Mouse (Mus musculus) thymus, adult 2 months (tissue): ENCODE data around the gene Exoc6b. TPM values are rescaled to one million over a fixed set of nuclear protein-coding genes. Genes with fewer than 3 reads are reported as not detected.
"Not testable (repeated sequence)": the region's sequence is repeated elsewhere in the genome, so short reads cannot be mapped to it uniquely, and the experiment has no call there.

ENCODE experiments used
- DNase-seq: peaks from one replicate; pipeline ENCODE4 v3.0.0; 2021
- H3K27ac ChIP-seq: fragments of 200-500 bp; 2 replicates; pipeline ENCODE4 v1.5.1; 2012; ENCODE audit warnings: low read length, control low read depth; ENCODE audit not compliant: control insufficient read depth, insufficient read depth
- H3K27me3 ChIP-seq: fragments of 200-500 bp; 2 replicates; pipeline ENCODE4 v1.6.1; 2012; ENCODE audit warnings: mild to moderate bottlenecking, low read length, moderate library complexity, mixed read lengths; ENCODE audit not compliant: control insufficient read depth, insufficient read depth
- H3K36me3 ChIP-seq: fragments of 200-500 bp; 2 replicates; pipeline ENCODE4 v1.6.1; 2012; ENCODE audit warnings: mild to moderate bottlenecking, low read length, moderate library complexity; ENCODE audit not compliant: control insufficient read depth, insufficient read depth
- H3K4me1 ChIP-seq: fragments of 200-500 bp; replicated peaks from 2 replicates; pipeline ENCODE4 v1.6.1; 2012; ENCODE audit warnings: low read length; ENCODE audit not compliant: control insufficient read depth, insufficient read depth
- H3K4me3 ChIP-seq: fragments of 200-500 bp; 2 replicates; pipeline ENCODE4 v1.5.1; 2012; ENCODE audit warnings: mild to moderate bottlenecking, low read length, control low read depth, moderate library complexity; ENCODE audit not compliant: control insufficient read depth, insufficient read depth
- CTCF ChIP-seq: fragments of 200-500 bp; IDR thresholded peaks from 2 replicates; pipeline ENCODE4 v1.5.1; 2012; ENCODE audit warnings: mild to moderate bottlenecking, control low read depth, low read length, moderate library complexity, borderline replicate concordance; ENCODE audit not compliant: control insufficient read depth, poor library complexity, insufficient read depth; ENCODE audit errors: extremely low read depth
- POLR2A ChIP-seq: fragments of 200-500 bp; IDR thresholded peaks from 2 replicates; pipeline ENCODE4 v1.6.1; 2012; ENCODE audit warnings: mild to moderate bottlenecking, low read length, control low read depth, moderate library complexity; ENCODE audit not compliant: control insufficient read depth, poor library complexity, insufficient read depth; ENCODE audit errors: extremely low read depth
- WGBS: fragments of 180-500 bp; shearing (Covaris S2); methylation state at CpG from one replicate; pipeline ENCODE4 v1.1.7; 2018; 5-methylcytosine and 5-hydroxymethylcytosine counted together
- polyA plus RNA-seq: library from polyadenylated mRNA; depleted of rRNA; stranded (reverse); fragments of >200 nt; gene quantifications from 2 replicates; pipeline ENCODE4 v1.2.3, GENCODE M21; 2012; rRNA removed

Gene Exoc6b
- polyA plus RNA-seq, result 6.7 and 8.2 TPM in 2 replicates

DNA sequence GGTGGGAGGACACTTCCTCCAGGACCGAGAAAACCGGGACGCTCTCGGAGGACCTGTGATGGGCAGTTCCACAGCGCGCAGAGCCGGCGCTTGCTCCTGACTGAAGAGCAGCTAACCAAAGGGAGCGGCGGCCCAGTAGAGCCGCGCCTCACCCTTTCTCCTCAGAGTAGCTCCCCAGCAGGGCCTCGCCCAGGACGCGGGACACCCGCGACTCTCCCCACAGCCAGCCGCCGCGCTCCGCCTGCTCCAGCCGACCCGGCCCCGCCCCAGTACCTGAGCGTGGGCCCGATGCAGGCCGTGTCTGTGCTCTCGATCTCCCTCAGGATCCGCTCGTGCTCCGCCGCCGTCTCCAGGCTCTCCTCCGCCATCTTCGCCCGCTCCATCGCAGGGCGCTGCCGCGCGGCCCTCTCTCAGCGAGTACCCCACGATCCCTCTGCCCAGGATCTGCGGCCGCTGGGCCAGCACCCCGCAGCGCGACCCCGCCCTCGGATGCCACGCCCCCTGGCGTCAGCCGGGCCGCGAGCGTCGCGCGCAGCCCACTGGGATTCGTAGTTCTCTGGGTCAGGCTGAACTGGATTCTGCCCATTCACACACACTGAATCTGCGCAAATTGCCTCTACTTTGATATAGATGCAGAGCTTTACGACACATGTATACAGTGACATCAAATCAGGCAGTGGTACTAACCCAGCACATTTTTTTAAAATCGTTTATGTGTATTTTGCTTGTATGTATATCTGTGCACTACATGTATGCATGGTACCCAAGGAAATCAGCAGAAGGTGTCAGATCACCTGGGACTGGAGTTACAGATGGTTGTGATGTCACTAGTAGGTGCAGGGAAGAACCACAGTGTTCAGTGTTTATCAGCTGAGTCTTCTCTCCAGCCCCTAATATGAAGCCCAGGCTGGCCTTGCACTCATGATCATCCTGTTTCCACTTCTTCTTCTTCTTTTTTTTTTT lies at the start of gene Exoc6b:
Gene Exoc6b, minus strand, starts transcription at position 491 of the 963 bp plus-strand sequence.
- peak; percentile 88 for DNase-seq
- H3K4me3 ChIP-seq, result peak within 1 kb of the TSS; percentile 98
- H3K27me3 ChIP-seq, result no peaks in the 10 kb centered on the region
- no peaks in the 10 kb centered on the region for H3K36me3 ChIP-seq
- WGBS, result under 1% methylated on average over 60 of the region's 63 CpGs
- peaks cover 6% of the 10 kb centered on the region for H3K4me1 ChIP-seq
- 0 out of 2 replicates have a peak, but pooled peaks have one; percentile 45 for TF ChIP-seq CTCF
- TF ChIP-seq POLR2A, result no peak; the same call in 1 of the 2 replicates
- H3K27ac ChIP-seq, result no peak within 1 kb of the TSS

DNA sequence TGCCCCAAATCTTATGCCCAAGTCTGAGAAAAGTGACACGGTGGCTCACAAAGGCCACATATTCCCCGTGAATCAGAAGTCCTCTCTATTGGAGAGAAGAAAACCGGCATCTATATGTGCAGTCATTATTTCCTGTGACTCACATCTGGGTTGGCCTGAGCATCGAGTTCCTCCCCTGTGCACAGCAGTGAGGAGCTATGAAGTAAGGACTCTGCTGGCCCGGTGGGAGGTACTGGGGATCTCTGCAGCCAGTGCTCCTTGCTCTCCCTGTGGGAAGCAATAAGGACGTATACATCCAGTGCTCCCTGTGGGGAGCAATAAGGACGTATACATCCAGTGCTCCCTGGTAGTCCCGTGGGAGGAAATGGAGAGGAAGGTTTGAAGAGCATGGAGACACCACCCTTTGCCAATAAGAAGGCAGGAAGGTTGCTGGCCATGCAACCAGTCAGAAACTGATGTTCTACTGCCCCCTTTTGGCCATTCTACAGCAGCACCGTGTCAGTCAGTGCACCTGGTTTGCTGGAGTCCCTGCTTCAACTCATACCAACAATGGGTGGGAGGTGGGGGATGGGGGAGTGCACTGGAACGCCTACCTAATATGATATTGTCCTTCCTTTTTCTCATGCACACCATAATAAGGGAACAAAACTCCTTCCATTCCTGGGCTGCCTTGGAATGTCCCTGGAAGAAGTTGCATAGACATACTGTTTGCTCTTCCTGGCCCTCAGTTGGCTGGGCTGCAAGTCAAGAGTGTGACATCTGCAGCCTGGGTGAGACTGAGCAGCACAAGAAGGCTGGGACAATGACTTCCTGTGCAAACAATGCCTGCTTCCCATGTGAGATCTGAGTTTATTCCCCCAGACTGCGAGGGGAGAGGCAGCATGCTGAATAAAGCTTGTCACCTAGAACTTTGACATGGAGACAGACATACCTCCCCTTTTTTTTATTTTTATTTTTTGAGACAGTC lies 48.5 kb upstream of the Exoc6b start:
- H3K4me3 ChIP-seq, H3K27me3 ChIP-seq, H3K4me1 ChIP-seq, H3K36me3 ChIP-seq, H3K27ac ChIP-seq: not testable (repeated sequence)
- peak; percentile 50 for DNase-seq
- WGBS, result 30% methylated on average over 11 of the region's 11 CpGs

DNA sequence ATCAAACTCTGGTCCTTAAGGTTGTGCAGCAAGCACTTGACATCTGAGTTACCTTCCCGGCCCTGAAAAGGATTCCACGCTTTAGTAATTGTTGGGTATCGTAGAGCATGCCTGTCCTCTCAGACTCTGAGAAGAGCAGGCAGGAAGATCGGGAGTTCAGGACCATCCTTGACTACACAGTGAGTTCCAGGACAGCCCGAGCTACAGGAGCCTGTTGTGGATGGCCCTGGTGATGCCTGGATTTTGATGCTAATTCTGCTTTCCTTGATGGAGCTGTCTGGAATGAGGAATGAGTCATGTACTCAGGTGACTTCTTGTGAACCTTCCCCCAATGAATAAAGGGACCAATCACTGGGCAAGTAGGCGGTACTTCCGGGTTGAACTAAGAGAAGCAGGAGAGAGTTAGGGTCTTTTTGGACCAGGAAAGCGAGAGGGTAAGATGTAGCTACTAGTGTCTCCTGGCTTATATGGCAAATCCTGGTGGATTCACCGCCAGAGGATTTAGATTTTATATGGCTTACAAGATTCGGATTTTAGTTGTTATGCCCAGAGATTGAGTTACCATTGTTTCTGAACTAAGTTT lies 35.8 kb upstream of the Exoc6b start:
- no peak for TF ChIP-seq CTCF
- TF ChIP-seq POLR2A, result no peak
- no peaks in the 10 kb centered on the region for H3K4me1 ChIP-seq
- 95% methylated on average over 10 of the region's 10 CpGs for WGBS

DNA sequence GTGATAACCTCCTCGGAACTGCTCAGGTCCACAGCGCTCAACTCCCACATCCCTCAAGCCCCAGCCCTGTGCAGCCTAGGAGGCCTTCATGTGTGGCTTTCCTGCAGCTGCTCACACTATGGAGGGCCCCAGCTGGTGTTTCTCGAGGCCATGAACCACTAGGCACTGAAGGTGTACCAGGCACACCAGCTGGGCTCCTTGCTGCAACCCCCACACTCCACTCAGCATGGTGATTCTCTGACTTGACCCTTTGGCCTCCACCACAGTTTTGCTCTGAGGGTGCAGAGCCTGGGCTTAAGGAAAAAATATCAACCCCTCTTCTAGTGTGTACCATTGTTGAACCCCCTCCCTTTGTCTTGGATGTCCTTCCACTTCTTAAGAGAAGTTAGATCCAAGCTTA lies 34.0 kb upstream of the Exoc6b start:
- Histone ChIP-seq H3K4me3 (no peak overlapping the region), H3K4me1 (no peaks in the 10 kb centered on the region), H3K36me3 (no peaks in the 10 kb centered on the region), H3K27me3 (no peaks in the 10 kb centered on the region), H3K27ac (no peak overlapping the region)
- DNase-seq, result no peak
- WGBS, result 86% methylated on average over 3 of the region's 3 CpGs
- no peak for TF ChIP-seq POLR2A
- no peak for TF ChIP-seq CTCF

More for the DNA sequence above, 35.8 kb upstream of the Exoc6b start:
- H3K27ac ChIP-seq, result no peak overlapping the region
- H3K27me3 ChIP-seq, result no peaks in the 10 kb centered on the region
- no peak overlapping the region for H3K4me3 ChIP-seq
- no peaks in the 10 kb centered on the region for H3K36me3 ChIP-seq
- no peak for DNase-seq

DNA sequence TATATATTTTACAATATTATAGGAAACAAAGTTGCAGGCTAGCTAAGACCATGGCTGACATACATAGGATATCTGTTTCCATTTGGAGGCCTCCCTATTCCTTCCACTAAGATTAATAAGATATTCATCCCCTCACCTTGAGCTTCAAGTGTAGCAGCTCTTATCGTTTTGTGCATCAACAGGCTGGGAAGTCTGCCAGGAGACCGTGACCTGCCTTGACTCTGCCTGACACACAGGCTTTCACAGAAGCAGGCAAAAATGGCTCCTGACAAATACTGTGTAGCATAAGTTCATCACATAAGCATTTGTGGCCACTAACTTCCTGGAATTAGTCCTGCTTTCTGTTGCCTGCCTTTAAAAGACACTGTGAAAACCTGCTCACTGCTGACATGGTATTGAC lies 27.1 kb upstream of the Exoc6b start:
- no peak for DNase-seq

DNA sequence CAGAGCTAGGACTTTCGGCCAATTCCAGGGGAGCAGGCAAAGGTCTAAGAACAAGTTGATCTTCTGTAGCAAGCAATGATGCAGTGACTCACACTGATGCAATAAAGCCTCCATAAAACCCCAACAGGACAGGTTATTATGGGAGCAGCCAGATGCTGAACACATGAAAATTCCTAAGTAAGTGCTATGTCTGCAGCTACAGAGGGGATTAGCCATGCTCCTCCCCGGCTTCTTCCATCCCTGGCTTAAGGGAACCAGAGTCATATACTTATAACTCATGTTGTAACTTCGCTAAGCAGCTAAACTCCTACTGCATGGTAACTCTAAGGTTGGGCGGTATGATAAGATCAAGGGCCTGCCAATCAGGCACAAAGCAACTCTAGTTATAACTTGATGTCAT lies 18.1 kb upstream of the Exoc6b start:
- DNase-seq, result no peak
- Histone ChIP-seq H3K27ac (no peak overlapping the region), H3K27me3 (no peaks in the 10 kb centered on the region), H3K36me3 (no peaks in the 10 kb centered on the region), H3K4me1 (no peaks in the 10 kb centered on the region), H3K4me3 (no peak overlapping the region)
- 88% methylated on average over 4 of the region's 4 CpGs for WGBS
- TF ChIP-seq CTCF, result no peak
- no peak for TF ChIP-seq POLR2A

More for the DNA sequence above, 27.1 kb upstream of the Exoc6b start:
- Histone ChIP-seq H3K27ac (no peak overlapping the region), H3K27me3 (no peaks in the 10 kb centered on the region), H3K4me3 (no peak overlapping the region), H3K4me1 (no peaks in the 10 kb centered on the region), H3K36me3 (no peaks in the 10 kb centered on the region)
- TF ChIP-seq POLR2A (no peak), CTCF (no peak)
- WGBS, result 60% methylated on average over 2 of the region's 2 CpGs
